Mouse (Mus musculus) cortical plate, adult 2 months (tissue): ENCODE data around the gene Gclm.

ENCODE experiments used
- CTCF ChIP-seq: fragments of 200-500 bp; IDR thresholded peaks from 2 replicates; pipeline ENCODE4 v1.5.1; 2011; ENCODE audit warnings: mild to moderate bottlenecking, control low read depth, low read length; ENCODE audit not compliant: insufficient read depth; ENCODE audit errors: extremely low read depth
- POLR2A ChIP-seq: fragments of 200-500 bp; IDR thresholded peaks from 2 replicates; pipeline ENCODE4 v1.6.1; 2011; ENCODE audit warnings: mild to moderate bottlenecking, low read length, control low read depth; ENCODE audit not compliant: insufficient read depth; ENCODE audit errors: extremely low read depth

DNA sequence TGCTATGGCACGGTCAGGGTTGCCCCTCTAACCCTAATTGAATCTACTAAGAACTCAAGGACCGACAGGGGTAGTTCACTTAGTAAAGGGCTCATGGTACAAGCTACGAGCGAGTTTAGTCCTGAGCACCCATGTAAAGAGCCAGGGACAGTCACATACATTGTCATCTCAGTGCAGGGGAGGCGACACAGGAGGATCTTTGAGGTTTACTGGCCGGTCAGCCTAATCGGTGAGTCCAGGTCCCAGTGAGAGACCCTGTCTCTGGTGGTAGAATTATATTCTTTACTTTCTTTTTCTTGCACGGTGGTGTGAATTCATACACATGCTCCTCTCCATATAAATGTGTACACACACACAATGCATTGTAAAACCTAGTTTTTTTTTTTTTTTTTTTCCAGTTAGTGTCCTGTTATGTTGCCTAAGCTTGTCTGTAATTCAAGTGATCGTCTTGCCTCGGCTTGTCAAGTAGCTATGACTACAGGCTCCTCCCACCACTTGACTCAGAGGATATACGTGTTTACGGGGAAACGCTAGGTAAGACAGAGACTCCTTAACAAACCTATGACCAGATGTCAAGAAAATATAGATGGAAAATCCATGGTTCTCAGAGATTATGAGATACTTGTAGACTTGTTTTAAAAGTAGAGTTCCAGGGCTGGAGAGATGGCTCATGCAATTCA is 33.8 kb upstream of the Gclm start:
- TF ChIP-seq CTCF (no peak), POLR2A (no peak)
